Mouse (Mus musculus) forebrain, postnatal 0 days (tissue): ENCODE measurements at regions not wholly inside any gene's neighbourhood (a gene's known extent, or its start where the extent isn't known, plus 50 kb on each side); places are given as distances from the start of the nearest gene placed in this dataset.
A peak's percentile ranks its signal among the peaks of the same experiment; 100 is the strongest.

Experiments
- ATAC-seq: fragments of 200-750 bp; cut with Nextera tagmentation; 2 replicates; pipeline ENCODE4 v1.8.0; 2017; ENCODE audit warnings: mild to moderate bottlenecking, moderate library complexity
- DNase-seq: peaks from one replicate; pipeline ENCODE4 v3.0.0-alpha.2; 2015
- H3K27ac ChIP-seq: fragments of 300-500 bp; sonication (generic); 2 replicates; pipeline ENCODE4 v1.5.1; 2014; ENCODE audit warnings: low read depth, mild to moderate bottlenecking, antibody characterized with exemption, low read length, moderate library complexity, mixed read lengths
- H3K27me3 ChIP-seq: fragments of 300-500 bp; sonication (generic); 2 replicates; pipeline ENCODE4 v1.6.1; 2014; ENCODE audit warnings: mild to moderate bottlenecking, low read length, mixed read lengths; ENCODE audit not compliant: insufficient read depth
- H3K36me3 ChIP-seq: fragments of 300-500 bp; sonication (generic); 2 replicates; pipeline ENCODE4 v1.6.1; 2014; ENCODE audit warnings: mild to moderate bottlenecking, moderate library complexity; ENCODE audit not compliant: insufficient read depth
- H3K4me1 ChIP-seq: fragments of 300-500 bp; sonication (generic); 2 replicates; pipeline ENCODE4 v1.6.1; 2014; ENCODE audit warnings: antibody characterized with exemption; ENCODE audit not compliant: insufficient read depth
- H3K4me2 ChIP-seq: fragments of 300-500 bp; sonication (generic); 2 replicates; pipeline ENCODE4 v1.6.1; 2014; ENCODE audit warnings: low read depth, mild to moderate bottlenecking, moderate library complexity
- H3K4me3 ChIP-seq: fragments of 300-500 bp; sonication (generic); 2 replicates; pipeline ENCODE4 v1.5.1; 2014; ENCODE audit warnings: low read depth, low read length, mixed read lengths
- H3K9ac ChIP-seq: fragments of 300-500 bp; sonication (generic); 2 replicates; pipeline ENCODE4 v1.6.1; 2014; ENCODE audit warnings: mild to moderate bottlenecking
- H3K9me3 ChIP-seq: fragments of 300-500 bp; sonication (generic); 2 replicates; pipeline ENCODE4 v1.6.1; 2016; ENCODE audit warnings: low read length
- CTCF ChIP-seq: sonication (generic); IDR thresholded peaks from 2 replicates; pipeline ENCODE4 v1.5.1; 2016; ENCODE audit warnings: antibody characterized with exemption, control low read depth, low read depth
- WGBS: fragments of 180-500 bp; shearing (Covaris S2); extraction: QIAGEN DNeasy Blood & Tissue Kit; methylation state at CpG from one replicate; pipeline ENCODE4 v1.1.7; 2014; 5-methylcytosine and 5-hydroxymethylcytosine counted together

GRCm38 (mm10) chr10:44887081-44887683 is 179.8 kb upstream of the Prep start:
- 0 out of 2 replicates have a peak, but pooled peaks cover 4% of the 10 kb centered on the region for H3K27me3 ChIP-seq
- peak overlapping the region; percentile 25; the same call in 1 of the 2 replicates for H3K4me2 ChIP-seq
- no peak overlapping the region for H3K4me3 ChIP-seq
- peak; percentile 34 for DNase-seq
- H3K36me3 ChIP-seq = no peaks in the 10 kb centered on the region
- no peak overlapping the region for H3K9ac ChIP-seq
- H3K27ac ChIP-seq = no peak overlapping the region
- ATAC-seq = peak; percentile 71
- 5% methylated on average over 14 of the region's 14 CpGs for WGBS
- no peaks in the 10 kb centered on the region for H3K4me1 ChIP-seq
- no peak for TF ChIP-seq CTCF
- no peaks in the 10 kb centered on the region for H3K9me3 ChIP-seq

DNA sequence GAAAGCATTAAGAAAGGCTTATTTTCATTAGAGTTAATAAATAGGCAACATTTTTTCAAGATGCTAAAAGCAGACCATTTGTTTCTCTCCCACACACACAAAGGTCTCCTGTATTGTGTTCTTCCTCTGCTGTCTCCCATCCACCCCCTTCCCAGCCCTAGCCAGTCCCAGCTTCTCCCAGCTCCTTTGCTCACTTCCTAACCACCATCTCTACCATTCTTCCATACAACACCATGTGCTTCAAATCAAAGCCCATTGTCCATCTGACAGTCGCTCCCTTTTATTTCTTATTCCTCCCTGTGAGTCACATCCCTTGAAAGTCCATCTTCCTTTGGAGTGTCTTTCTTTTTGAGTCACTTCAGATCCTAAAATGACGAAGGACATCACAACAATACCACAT is 185.0 kb upstream of the Prep start:
- Histone ChIP-seq H3K36me3 (no peaks in the 10 kb centered on the region), H3K27me3 (0 out of 2 replicates have a peak, but pooled peaks cover 4% of the 10 kb centered on the region), H3K9me3 (no peaks in the 10 kb centered on the region), H3K9ac (no peak overlapping the region), H3K4me2 (no peak overlapping the region), H3K4me1 (no peaks in the 10 kb centered on the region), H3K27ac (no peak overlapping the region), H3K4me3 (no peak overlapping the region)
- WGBS = 89% methylated on average over 2 of the region's 2 CpGs
- ATAC-seq = no peak
- no peak for TF ChIP-seq CTCF
- DNase-seq = no peak

GRCm38 (mm10) chr10:44877076-44877663 is 189.8 kb upstream of the Prep start:
- 91% methylated on average over 9 of the region's 9 CpGs for WGBS
- H3K27me3 ChIP-seq = no peaks in the 10 kb centered on the region
- no peaks in the 10 kb centered on the region for H3K36me3 ChIP-seq
- no peak for TF ChIP-seq CTCF
- no peak overlapping the region for H3K27ac ChIP-seq
- H3K4me3 ChIP-seq = no peak overlapping the region
- H3K4me1 ChIP-seq = no peaks in the 10 kb centered on the region
- no peak overlapping the region for H3K9ac ChIP-seq
- H3K4me2 ChIP-seq = no peak overlapping the region
- DNase-seq (no peak), ATAC-seq (no peak)
- no peaks in the 10 kb centered on the region for H3K9me3 ChIP-seq

DNA sequence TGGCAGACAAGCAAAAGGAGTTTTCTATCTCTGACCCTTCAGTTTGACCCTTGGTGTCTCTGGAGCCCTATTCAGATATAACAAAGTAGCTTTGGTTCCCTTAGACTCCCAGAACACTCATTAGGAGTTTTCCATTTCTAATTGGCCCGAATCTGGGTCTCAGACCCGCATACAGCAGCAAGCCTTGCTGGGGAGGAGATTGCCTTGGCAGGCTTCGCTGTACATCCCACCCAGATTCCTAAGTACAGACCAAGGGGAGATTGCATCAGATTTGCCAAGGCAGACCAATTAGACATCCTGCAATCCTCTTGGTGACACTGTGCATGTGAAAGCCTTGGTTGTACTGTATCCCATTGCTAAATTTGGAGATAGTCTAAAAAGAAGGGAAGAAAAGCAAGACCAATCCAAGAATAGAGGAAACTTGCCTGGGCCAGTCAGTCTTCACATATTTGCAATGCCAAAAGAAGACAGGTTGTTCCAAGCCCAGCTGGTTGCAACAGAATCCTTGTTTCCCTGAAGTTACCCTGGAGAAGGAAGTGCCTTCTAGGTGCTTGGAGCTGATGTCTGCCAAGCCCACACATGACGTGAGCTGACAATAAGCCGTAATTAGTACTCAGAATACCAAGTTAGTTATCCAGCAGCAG is 193.2 kb upstream of the Prep start:
- Histone ChIP-seq H3K27ac (no peak overlapping the region), H3K9ac (no peak overlapping the region), H3K36me3 (no peaks in the 10 kb centered on the region), H3K9me3 (no peaks in the 10 kb centered on the region), H3K27me3 (no peaks in the 10 kb centered on the region), H3K4me1 (no peaks in the 10 kb centered on the region), H3K4me3 (no peak overlapping the region), H3K4me2 (no peak overlapping the region)
- no peak for TF ChIP-seq CTCF
- ATAC-seq (peak; percentile 84), DNase-seq (peak; percentile 7)
- WGBS = 44% methylated on average over 5 of the region's 5 CpGs

GRCm38 (mm10) chr10:44864191-44864747 is 202.7 kb upstream of the Prep start:
- DNase-seq = no peak
- no peaks in the 10 kb centered on the region for H3K9me3 ChIP-seq
- no peak overlapping the region for H3K9ac ChIP-seq
- TF ChIP-seq CTCF = no peak
- H3K4me2 ChIP-seq = no peak overlapping the region
- no peak overlapping the region for H3K4me3 ChIP-seq
- H3K36me3 ChIP-seq = no peaks in the 10 kb centered on the region
- no peak overlapping the region for H3K27ac ChIP-seq
- no peaks in the 10 kb centered on the region for H3K27me3 ChIP-seq
- no peak for ATAC-seq
- no peaks in the 10 kb centered on the region for H3K4me1 ChIP-seq
- WGBS = 100% methylated on average over 1 of the region's 1 CpGs

DNA sequence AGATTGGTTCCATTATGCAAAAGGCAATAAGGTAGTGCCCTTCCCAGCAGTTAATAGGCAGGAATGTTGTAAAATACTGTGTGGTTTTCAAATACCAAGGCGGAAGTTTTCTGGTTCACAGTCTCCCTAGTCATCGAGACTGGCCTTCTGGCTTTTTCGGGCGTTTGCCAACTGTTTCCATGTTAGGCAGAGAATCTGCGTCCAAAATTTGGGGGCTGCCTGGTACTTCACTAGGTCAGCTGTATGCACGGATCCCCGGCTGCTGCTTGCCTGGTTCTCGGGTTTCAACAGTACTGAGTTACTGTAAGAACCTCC is 204.7 kb upstream of the Prep start:
- H3K4me1 ChIP-seq = no peaks in the 10 kb centered on the region
- no peak overlapping the region for H3K9ac ChIP-seq
- no peak overlapping the region for H3K27ac ChIP-seq
- H3K4me3 ChIP-seq = no peak overlapping the region
- H3K4me2 ChIP-seq = no peak overlapping the region
- no peaks in the 10 kb centered on the region for H3K36me3 ChIP-seq
- TF ChIP-seq CTCF = no peak
- DNase-seq = no peak
- 73% methylated on average over 8 of the region's 8 CpGs for WGBS
- H3K27me3 ChIP-seq = no peaks in the 10 kb centered on the region
- no peak for ATAC-seq
- no peaks in the 10 kb centered on the region for H3K9me3 ChIP-seq

- ATAC-seq (no peak), DNase-seq (no peak)
- H3K9me3 ChIP-seq = no peaks in the 10 kb centered on the region
- H3K4me3 ChIP-seq = no peak overlapping the region
- H3K9ac ChIP-seq = no peak overlapping the region
- no peaks in the 10 kb centered on the region for H3K36me3 ChIP-seq
- H3K4me2 ChIP-seq = no peak overlapping the region
- 87% methylated on average over 10 of the region's 10 CpGs for WGBS
- H3K4me1 ChIP-seq = no peaks in the 10 kb centered on the region
- H3K27me3 ChIP-seq = no peaks in the 10 kb centered on the region
- TF ChIP-seq CTCF = no peak
- no peak overlapping the region for H3K27ac ChIP-seq
These were observed 205.2 kb upstream of the Prep start for GRCm38 (mm10) chr10:44861671-44862359.
